Mouse (Mus musculus): Measurements from ENCODE around the gene Mical2. TPM values are rescaled to one million over a fixed set of nuclear protein-coding genes. Genes with fewer than 3 reads are reported as not detected.

The Mical2 gene
- total and polyA plus RNA-seq, 2 experiments from 2014 or later = 18.3 to 28.6 TPM

DNA sequence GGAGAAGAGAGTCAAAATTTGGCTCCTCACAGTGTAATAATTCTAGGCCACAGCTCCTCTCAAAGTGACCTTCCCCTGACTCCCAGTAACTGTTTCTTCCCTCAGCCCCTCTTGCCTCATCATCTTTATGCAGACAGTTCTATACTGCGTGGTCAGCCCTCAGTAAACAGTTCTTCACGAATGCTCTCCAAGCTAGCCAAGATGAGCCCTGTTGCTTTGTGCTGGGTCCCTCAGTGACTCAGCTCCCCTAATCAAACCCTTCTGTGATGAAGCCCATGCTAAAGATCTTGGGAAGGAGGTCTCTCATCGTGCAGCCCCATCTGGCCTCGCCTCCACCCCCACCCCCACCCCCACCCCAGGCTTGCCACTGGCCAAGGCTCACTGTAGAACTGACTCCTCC lies 24.9 kb upstream of the Mical2 start:
- DNase-seq (no peak), ATAC-seq (no peak)
- H3K4me3 ChIP-seq (ENCODE audit: low read depth, low read length) = no peak overlapping the region
- no peak for TF ChIP-seq CTCF (IDR thresholded peaks at IDR 0.05; ENCODE audit: low read depth)
- H3K27me3 ChIP-seq (ENCODE audit: insufficient read depth, low read length) = no peaks in the 10 kb centered on the region
- H3K9ac ChIP-seq = no peak overlapping the region
- WGBS = 60% methylated on average over 4 of the region's 4 CpGs
- no peak overlapping the region for H3K27ac ChIP-seq (ENCODE audit: low read depth, low read length)
- no peaks in the 10 kb centered on the region for H3K36me3 ChIP-seq (ENCODE audit: insufficient read depth)
- no peak overlapping the region for H3K4me2 ChIP-seq (ENCODE audit: low read depth)
- H3K4me1 ChIP-seq (ENCODE audit: insufficient read depth) = no peaks in the 10 kb centered on the region
- no peaks in the 10 kb centered on the region for H3K9me3 ChIP-seq (ENCODE audit: low read length)

DNA sequence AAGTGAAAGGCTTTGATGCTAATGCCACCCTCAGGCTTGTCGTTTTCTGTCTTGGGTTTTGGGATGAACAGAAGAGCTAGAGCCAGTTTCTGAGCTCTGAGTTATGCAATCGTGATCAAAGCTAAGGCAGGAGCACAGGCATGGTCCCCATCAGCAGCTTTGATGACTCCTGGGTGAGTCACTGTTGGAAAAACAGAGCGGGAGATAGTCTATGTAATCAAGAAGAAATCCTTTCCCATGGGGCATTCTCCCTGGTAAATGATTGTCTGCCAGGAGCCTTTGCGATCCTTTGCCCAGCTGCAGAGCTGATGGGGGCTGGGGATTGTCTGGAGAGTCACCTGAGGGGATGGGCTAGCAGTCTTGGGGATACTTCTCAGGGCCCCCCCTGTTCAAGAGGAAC lies 23.5 kb upstream of the Mical2 start:
- Histone ChIP-seq H3K36me3 (ENCODE audit: insufficient read depth) (no peaks in the 10 kb centered on the region), H3K9me3 (ENCODE audit: low read length) (no peaks in the 10 kb centered on the region), H3K4me3 (ENCODE audit: low read depth, low read length) (no peak overlapping the region), H3K9ac (no peak overlapping the region), H3K27ac (ENCODE audit: low read depth, low read length) (no peak overlapping the region), H3K27me3 (ENCODE audit: insufficient read depth, low read length) (no peaks in the 10 kb centered on the region), H3K4me2 (ENCODE audit: low read depth) (no peak overlapping the region), H3K4me1 (ENCODE audit: insufficient read depth) (no peaks in the 10 kb centered on the region)
- 76% methylated on average over 4 of the region's 4 CpGs for WGBS
- TF ChIP-seq CTCF (IDR thresholded peaks at IDR 0.05; ENCODE audit: low read depth) = no peak
- DNase-seq (no peak), ATAC-seq (no peak)

DNA sequence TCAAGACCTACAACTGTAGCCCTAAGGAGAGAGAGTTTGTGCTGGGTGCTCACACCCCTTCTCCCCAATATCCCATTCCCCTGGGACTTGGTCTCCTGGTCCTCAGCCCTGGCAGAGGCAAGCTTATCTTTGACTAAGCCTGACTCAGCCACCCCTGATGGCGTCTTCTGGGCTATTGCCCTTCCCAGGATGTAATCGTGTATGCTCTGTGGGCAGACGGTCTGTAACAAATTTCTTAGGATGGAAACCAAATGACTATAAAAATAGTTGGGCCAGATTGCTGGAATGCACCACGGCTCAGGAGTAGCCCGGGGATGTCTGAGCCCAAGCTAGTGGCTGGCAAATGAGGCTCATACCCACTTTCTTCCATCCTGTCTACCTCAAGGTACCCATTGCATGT lies 22.8 kb upstream of the Mical2 start:
- TF ChIP-seq CTCF (IDR thresholded peaks at IDR 0.05; ENCODE audit: low read depth) = no peak
- DNase-seq = no peak
- no peaks in the 10 kb centered on the region for H3K9me3 ChIP-seq (ENCODE audit: low read length)
- no peaks in the 10 kb centered on the region for H3K4me1 ChIP-seq (ENCODE audit: insufficient read depth)
- WGBS = 75% methylated on average over 5 of the region's 5 CpGs
- H3K4me3 ChIP-seq (ENCODE audit: low read depth, low read length) = no peak overlapping the region
- no peak overlapping the region for H3K27ac ChIP-seq (ENCODE audit: low read depth, low read length)
- no peaks in the 10 kb centered on the region for H3K27me3 ChIP-seq (ENCODE audit: insufficient read depth, low read length)
- H3K4me2 ChIP-seq (ENCODE audit: low read depth) = no peak overlapping the region
- H3K36me3 ChIP-seq (ENCODE audit: insufficient read depth) = no peaks in the 10 kb centered on the region
- no peak overlapping the region for H3K9ac ChIP-seq
- no peak for ATAC-seq

DNA sequence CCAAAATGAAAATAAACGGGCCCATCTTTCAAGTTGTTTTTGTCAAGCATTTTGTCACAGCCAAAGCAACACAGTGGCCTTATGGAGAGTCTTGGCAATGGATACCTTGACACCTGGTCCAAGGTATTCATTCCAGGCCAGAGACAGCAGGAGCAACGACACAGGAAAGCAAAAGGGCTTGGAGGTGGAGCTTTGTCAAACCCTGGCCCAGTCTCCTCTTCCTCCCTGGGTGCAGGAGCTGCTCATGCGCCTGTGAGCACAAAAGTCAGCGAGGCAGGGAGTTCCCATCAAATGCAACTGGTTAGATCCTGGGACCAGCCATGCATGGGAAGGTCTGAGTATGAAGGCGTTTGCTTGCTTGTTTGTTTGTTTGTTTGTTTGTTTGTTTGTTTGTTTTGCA lies 21.7 kb upstream of the Mical2 start:
- Histone ChIP-seq H3K4me2 (ENCODE audit: low read depth) (no peak overlapping the region), H3K4me1 (ENCODE audit: insufficient read depth) (no peaks in the 10 kb centered on the region), H3K27ac (ENCODE audit: low read depth, low read length) (no peak overlapping the region), H3K27me3 (ENCODE audit: insufficient read depth, low read length) (no peaks in the 10 kb centered on the region), H3K9me3 (ENCODE audit: low read length) (no peaks in the 10 kb centered on the region), H3K36me3 (ENCODE audit: insufficient read depth) (no peaks in the 10 kb centered on the region), H3K4me3 (ENCODE audit: low read depth, low read length) (no peak overlapping the region), H3K9ac (no peak overlapping the region)
- no peak for DNase-seq
- ATAC-seq = no peak
- WGBS = 62% methylated on average over 5 of the region's 5 CpGs
- no peak for TF ChIP-seq CTCF (IDR thresholded peaks at IDR 0.05; ENCODE audit: low read depth)

DNA sequence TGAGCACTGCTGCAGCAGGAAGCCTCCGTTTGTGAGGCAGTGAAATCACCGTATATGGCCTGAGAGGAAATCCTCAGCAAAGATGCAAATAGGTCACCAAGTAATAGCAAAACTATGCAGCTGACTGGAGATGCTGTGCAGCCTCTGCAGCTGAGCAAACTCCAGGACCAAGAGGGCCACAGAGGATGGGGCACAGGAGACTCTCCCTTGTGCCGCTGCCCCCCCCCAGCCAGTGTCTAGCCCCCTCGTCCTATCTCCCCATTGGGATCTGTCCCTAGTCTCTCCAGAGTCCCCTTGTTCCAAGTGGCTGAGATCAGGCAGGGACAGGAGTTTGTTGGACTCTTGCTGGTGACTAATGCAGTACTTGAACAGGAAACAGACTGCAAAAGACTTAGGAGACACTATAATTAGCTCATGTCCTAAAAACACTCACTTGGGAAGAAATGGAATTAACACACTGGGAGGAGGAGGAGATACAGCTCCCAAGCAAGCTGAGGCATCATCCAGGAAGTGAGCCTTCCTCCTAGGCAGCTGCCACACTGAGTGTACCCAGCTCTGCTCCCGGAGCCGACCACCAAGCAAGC lies 21.2 kb upstream of the Mical2 start:
- Histone ChIP-seq H3K4me3 (ENCODE audit: low read depth, low read length) (no peak overlapping the region), H3K36me3 (ENCODE audit: insufficient read depth) (no peaks in the 10 kb centered on the region), H3K9ac (no peak overlapping the region), H3K27ac (ENCODE audit: low read depth, low read length) (no peak overlapping the region), H3K27me3 (ENCODE audit: insufficient read depth, low read length) (no peaks in the 10 kb centered on the region), H3K9me3 (ENCODE audit: low read length) (no peaks in the 10 kb centered on the region), H3K4me1 (ENCODE audit: insufficient read depth) (no peaks in the 10 kb centered on the region), H3K4me2 (ENCODE audit: low read depth) (no peak overlapping the region)
- no peak for DNase-seq
- ATAC-seq = no peak
- WGBS = 62% methylated on average over 6 of the region's 6 CpGs
- no peak for TF ChIP-seq CTCF (IDR thresholded peaks at IDR 0.05; ENCODE audit: low read depth)

DNA sequence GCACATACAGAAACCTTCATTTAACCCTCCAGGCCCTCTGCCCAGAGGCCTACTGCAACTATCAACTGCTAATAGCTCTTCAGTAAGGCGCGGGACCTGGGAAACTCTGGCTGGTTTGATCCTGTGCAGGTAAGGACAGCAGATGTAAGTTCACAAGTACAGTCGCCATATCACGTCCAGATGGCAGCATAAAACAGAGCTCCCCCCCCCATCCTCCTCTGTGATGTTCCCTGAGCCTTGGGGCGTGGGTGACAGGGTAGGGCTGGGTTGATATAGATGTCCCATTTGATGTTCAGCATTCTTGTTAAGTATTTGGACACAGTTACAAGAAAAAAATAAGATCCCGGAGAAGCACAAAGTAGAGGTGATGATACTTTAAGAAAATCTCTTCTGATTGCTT lies 20.1 kb upstream of the Mical2 start:
- no peak overlapping the region for H3K9ac ChIP-seq

DNA sequence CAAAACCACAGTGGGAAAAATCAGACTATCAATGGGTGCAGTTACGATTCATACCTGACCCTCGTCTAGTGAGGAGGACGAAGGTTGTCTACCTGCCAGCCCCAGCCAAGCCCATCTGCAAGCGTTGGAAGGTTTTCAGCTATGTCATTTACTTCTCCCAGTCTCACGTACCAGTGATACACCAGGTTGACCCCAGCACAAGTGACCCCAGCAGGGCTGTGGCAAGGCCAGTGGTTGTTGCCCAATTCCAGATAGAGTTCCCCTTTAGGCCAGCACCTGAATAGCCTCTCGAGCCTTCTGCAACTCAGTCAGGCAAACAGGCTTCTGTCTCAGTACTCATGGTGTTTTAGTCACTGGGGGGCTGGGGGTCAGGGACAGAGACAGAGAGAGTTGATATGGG lies 17.9 kb upstream of the Mical2 start:
- Histone ChIP-seq H3K27ac (ENCODE audit: low read depth, low read length) (no peak overlapping the region), H3K36me3 (ENCODE audit: insufficient read depth) (no peaks in the 10 kb centered on the region), H3K9ac (no peak overlapping the region), H3K4me2 (ENCODE audit: low read depth) (no peak overlapping the region), H3K4me1 (ENCODE audit: insufficient read depth) (no peaks in the 10 kb centered on the region), H3K9me3 (ENCODE audit: low read length) (no peaks in the 10 kb centered on the region), H3K4me3 (ENCODE audit: low read depth, low read length) (no peak overlapping the region), H3K27me3 (ENCODE audit: insufficient read depth, low read length) (no peaks in the 10 kb centered on the region)
- DNase-seq (no peak), ATAC-seq (no peak)
- TF ChIP-seq CTCF (IDR thresholded peaks at IDR 0.05; ENCODE audit: low read depth) = no peak
- WGBS = 91% methylated on average over 6 of the region's 6 CpGs

More for the DNA sequence above, 20.1 kb upstream of the Mical2 start:
- DNase-seq (no peak), ATAC-seq (no peak)
- no peak for TF ChIP-seq CTCF (IDR thresholded peaks at IDR 0.05; ENCODE audit: low read depth)
- H3K36me3 ChIP-seq (ENCODE audit: insufficient read depth) = no peaks in the 10 kb centered on the region
- no peaks in the 10 kb centered on the region for H3K27me3 ChIP-seq (ENCODE audit: insufficient read depth, low read length)
- 88% methylated on average over 6 of the region's 6 CpGs for WGBS
- H3K9me3 ChIP-seq (ENCODE audit: low read length) = no peaks in the 10 kb centered on the region
- H3K4me1 ChIP-seq (ENCODE audit: insufficient read depth) = no peaks in the 10 kb centered on the region
- H3K27ac ChIP-seq (ENCODE audit: low read depth, low read length) = no peak overlapping the region
- no peak overlapping the region for H3K4me3 ChIP-seq (ENCODE audit: low read depth, low read length)
- no peak overlapping the region for H3K4me2 ChIP-seq (ENCODE audit: low read depth)
